Mouse (Mus musculus): Measurements from ENCODE around the gene Sesn2.
"Not testable (repeated sequence)": the region's sequence is repeated elsewhere in the genome, so short reads cannot be mapped to it uniquely, and the experiment has no call there.

Gene Sesn2

DNA sequence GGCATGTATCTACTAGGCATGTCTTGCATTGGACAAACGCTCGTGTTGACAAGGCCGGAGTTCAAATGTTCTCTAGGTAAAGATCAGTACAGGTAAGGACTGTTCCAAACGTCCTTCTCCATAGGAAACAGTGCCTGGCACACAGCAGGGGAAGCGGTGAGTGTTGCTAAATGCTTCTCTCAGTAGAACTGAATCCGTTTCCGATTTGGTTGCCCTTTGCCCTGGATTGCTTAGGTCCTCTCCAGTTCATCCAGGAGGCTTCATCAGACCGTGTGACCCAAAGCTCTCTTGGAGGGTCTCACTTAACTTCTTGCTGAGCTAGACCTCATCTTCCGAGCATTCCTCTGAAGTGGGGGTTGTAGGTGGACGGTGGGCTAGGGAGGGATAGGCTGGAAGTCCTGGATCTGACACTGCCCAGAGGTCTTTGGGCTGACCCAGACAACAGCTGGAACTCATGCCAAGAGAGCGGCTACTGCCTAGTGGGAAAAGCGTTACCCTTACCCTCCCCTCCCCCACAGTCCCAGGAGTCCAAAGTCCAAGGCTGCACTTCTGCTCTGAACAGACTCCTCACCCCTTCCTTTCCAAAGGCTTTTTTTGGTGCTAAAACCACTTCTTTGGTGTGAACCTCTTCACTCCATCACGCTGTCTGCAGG lies 27.2 kb downstream of the Sesn2 start:
- DNase-seq (ENCODE audit: extremely low read depth, low read depth, low spot score) = no peak

GRCm38 (mm10) chr4:132482104-132482503 lies 28.2 kb downstream of the Sesn2 start:
- not testable (repeated sequence) for DNase-seq (ENCODE audit: extremely low read depth, low read depth, low spot score)

DNA sequence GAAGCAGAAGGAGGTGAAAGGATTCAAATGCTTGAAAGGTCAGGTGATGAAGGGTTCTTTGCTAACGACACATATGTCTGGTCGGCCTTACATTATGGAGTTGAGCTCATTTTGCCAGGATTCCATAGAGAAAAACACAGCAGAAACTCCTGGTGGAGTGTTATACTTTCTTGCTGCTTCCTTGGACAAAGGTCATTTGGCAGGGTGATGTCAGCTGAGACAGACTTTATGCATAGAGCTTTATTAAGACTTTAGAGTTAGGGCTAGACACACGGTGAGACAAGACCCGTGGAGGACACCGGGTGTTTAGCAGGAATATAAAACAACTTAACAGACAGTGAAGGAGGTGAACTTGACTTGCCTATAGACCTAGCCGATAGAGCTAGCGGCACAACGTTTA lies 32.5 kb downstream of the Sesn2 start:
- DNase-seq (ENCODE audit: extremely low read depth, low read depth, low spot score) = no peak

GRCm38 (mm10) chr4:132475895-132476878 lies 34.1 kb downstream of the Sesn2 start:
- no peak for DNase-seq (ENCODE audit: extremely low read depth, low read depth, low spot score)

- DNase-seq (ENCODE audit: extremely low read depth, low read depth, low spot score) = peak; percentile 73
These were observed 35.7 kb downstream of the Sesn2 start for GRCm38 (mm10) chr4:132474631-132475030.

DNA sequence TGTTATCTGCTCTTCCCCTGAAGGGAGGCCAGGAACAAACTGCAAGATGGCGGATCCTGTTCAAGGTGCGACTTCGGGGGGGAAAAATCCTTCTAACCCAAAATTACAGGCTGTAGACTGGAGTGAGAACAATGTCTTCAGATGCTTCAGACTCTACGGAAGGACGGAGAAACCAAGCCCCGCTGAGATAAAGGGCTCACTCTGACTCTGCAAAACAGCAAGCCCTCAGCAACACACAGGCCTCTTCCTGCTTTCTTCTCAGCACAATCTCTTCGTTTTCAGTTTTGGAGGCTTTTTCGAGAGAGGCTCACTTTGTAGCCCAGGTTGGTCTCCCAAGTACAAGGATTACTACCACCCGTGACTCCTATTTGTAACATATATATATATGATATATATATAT lies 36.9 kb downstream of the Sesn2 start:
- no peak for DNase-seq (ENCODE audit: extremely low read depth, low read depth, low spot score)

DNA sequence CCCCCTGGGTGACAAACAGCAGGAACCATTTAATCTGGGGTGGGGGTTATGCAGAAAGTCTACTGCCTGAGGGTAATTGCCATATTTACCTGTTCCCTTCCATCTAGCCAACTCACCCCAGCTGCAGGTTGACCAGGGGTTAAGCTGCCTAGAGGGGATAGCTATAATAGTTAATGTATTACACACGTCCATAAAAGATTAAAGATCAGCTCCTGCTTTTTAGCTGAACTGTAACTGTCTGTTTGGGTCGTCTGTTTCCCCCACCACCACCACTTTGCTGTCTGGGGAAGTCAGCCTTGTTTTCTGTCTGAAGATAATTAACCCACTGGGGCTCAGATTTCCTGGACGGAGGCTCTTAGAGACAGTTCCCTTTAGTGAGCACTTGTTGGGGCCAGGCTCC lies 40.4 kb downstream of the Sesn2 start:
- no peak for DNase-seq (ENCODE audit: extremely low read depth, low read depth, low spot score)

- DNase-seq (ENCODE audit: extremely low read depth, low read depth, low spot score) = no peak
These were observed 46.1 kb downstream of the Sesn2 start for GRCm38 (mm10) chr4:132464255-132464613.

GRCm38 (mm10) chr4:132463430-132464254 lies 46.7 kb downstream of the Sesn2 start, which contains the start of gene Med18:
Med18 (minus strand) TSS chr4:132463921.
- no peak for DNase-seq (ENCODE audit: extremely low read depth, low read depth, low spot score)

GRCm38 (mm10) chr4:132462836-132463235 lies 47.5 kb downstream of the Sesn2 start:
- no peak for DNase-seq (ENCODE audit: extremely low read depth, low read depth, low spot score)

GRCm38 (mm10) chr4:132460225-132460624 lies 50.1 kb downstream of the Sesn2 start:
- no peak for DNase-seq (ENCODE audit: extremely low read depth, low read depth, low spot score)

- DNase-seq (ENCODE audit: extremely low read depth, low read depth, low spot score) = peak; percentile 95
These were observed 54.7 kb downstream of the Sesn2 start for GRCm38 (mm10) chr4:132455561-132455960.

DNA sequence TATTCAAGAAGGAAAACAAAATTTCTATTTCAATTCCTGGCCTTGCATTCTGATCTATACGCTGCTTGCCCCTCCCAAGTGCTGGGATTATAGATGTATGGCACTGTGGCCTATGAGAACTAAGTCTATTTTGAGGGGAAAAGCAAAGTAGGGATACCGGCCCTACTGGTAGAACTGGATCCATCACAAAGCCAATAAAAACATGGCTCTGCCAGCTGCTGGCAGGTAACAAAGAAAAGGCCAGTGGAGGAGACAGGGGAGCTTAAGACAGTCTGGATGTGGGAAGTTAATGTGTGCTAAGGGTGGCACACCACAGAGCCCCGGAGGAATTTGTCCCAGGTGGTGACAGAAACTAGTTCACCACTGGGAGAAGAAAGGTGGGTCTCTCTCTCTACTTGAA lies 55.2 kb downstream of the Sesn2 start:
- peak; percentile 96 for DNase-seq (ENCODE audit: extremely low read depth, low read depth, low spot score)

DNA sequence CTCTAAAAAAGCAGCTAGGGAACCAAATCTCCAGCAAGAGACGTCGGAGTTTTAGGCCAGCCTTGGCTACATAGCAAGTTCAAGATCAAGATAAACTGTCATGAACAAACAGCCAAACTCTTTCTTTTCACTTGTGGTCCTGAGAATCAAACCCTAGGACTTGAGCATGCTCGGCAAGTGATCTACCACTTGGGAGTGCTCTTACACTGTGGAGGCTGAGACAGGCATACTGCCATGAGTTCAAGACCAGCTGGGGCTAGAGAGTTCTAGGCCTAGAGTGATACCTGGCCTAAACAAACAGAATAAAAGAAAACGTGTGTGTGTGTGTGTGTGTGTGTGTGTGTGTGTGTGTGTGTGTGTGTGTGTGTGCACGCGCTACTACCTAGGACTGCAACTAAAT lies 56.1 kb downstream of the Sesn2 start:
- no peak for DNase-seq (ENCODE audit: extremely low read depth, low read depth, low spot score)

DNA sequence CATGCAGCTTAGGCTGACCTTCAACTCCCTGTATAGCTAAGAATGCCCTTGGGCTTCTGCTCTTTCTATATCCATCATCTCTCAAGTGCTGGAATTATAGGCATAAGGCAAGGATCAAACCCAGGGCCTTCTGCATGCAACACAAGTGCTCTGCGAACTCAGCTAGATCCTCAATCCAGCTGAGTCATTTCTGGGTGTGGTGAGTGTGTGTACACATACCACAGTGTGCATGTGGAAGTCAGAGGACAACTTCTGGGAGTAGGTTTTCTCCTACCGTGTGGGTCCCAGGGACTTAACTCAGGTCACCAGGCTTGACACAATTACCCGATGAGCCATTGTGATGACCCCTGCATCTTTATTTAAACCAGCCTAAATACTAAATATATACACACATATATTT lies 60.5 kb downstream of the Sesn2 start:
- DNase-seq (ENCODE audit: extremely low read depth, low read depth, low spot score) = no peak

GRCm38 (mm10) chr4:132446105-132446504 lies 64.2 kb downstream of the Sesn2 start:
- no peak for DNase-seq (ENCODE audit: extremely low read depth, low read depth, low spot score)

- DNase-seq (ENCODE audit: extremely low read depth, low read depth, low spot score) = no peak
These were observed 65.8 kb downstream of the Sesn2 start for GRCm38 (mm10) chr4:132444516-132444915.

Measured in fat pad, adult 2 months (tissue).